Mouse (Mus musculus): ENCODE measurements around the gene Aoc3.

- TF ChIP-seq MXI1 (IDR thresholded peaks at IDR 0.05; ENCODE audit: low read depth, low read length) (no peak), ZC3H11A (IDR thresholded peaks at IDR 0.05; ENCODE audit: low read depth, low read length) (no peak), TBP (IDR thresholded peaks at IDR 0.05; ENCODE audit: low read depth, low read length) (no peak), ETS1 (IDR thresholded peaks at IDR 0.05; ENCODE audit: low read depth, low read length) (no peak), GATA1 (IDR thresholded peaks at IDR 0.05; ENCODE audit: low read depth, low read length) (no peak), CTCF (IDR thresholded peaks at IDR 0.05 in 2 of 3, conservative IDR thresholded peaks at IDR 0.05 in 1 of 3; ENCODE audit: control insufficient read depth in 1 of 3, insufficient read depth in 1 of 3, low read depth in 2 of 3, low read length in 3 of 3, poor library complexity in 1 of 3, severe bottlenecking in 1 of 3) (no peak), CHD2 (IDR thresholded peaks at IDR 0.05; ENCODE audit: low read length) (no peak), RAD21 (IDR thresholded peaks at IDR 0.05; ENCODE audit: low read depth, low read length) (no peak), MEF2A (IDR thresholded peaks at IDR 0.05; ENCODE audit: extremely low read depth, insufficient replicate concordance, low read depth, low read length, poor library complexity, severe bottlenecking) (no peak), USF1 (IDR thresholded peaks at IDR 0.05; ENCODE audit: low read depth, low read length) (no peak), NRF1 (IDR thresholded peaks at IDR 0.05; ENCODE audit: insufficient read depth, low read depth, low read length, poor library complexity, severe bottlenecking) (no peak), TAL1 (IDR thresholded peaks at IDR 0.05; ENCODE audit: low read length) (no peak), MAFK (IDR thresholded peaks at IDR 0.05; ENCODE audit: borderline replicate concordance, low read depth, low read length) (no peak)
These were observed 47.5 kb upstream of the Aoc3 start for GRCm38 (mm10) chr11:101282896-101283295.

All from MEL (cell line).